Mouse (Mus musculus) cerebellum, adult 2 months (tissue): Measurements from ENCODE around the gene Mpp4.

Source experiments
- CTCF ChIP-seq: fragments of 200-500 bp; IDR thresholded peaks from 2 replicates; pipeline ENCODE4 v1.5.1; 2011; ENCODE audit warnings: low read depth, mild to moderate bottlenecking, control low read depth, low read length, moderate library complexity, borderline replicate concordance; ENCODE audit not compliant: insufficient read depth
- POLR2A ChIP-seq: fragments of 200-500 bp; IDR thresholded peaks from 2 replicates; pipeline ENCODE4 v1.6.1; 2011; ENCODE audit warnings: low read length, control low read depth, borderline replicate concordance; ENCODE audit not compliant: insufficient read depth

- TF ChIP-seq POLR2A, result no peak
- no peak for TF ChIP-seq CTCF
Measured at GRCm38 (mm10) chr1:59180003-59180402, 16.8 kb upstream of the Mpp4 start.
